8 mouse cellular contexts compared by ENCODE assay signal in the genomic region with DNA sequence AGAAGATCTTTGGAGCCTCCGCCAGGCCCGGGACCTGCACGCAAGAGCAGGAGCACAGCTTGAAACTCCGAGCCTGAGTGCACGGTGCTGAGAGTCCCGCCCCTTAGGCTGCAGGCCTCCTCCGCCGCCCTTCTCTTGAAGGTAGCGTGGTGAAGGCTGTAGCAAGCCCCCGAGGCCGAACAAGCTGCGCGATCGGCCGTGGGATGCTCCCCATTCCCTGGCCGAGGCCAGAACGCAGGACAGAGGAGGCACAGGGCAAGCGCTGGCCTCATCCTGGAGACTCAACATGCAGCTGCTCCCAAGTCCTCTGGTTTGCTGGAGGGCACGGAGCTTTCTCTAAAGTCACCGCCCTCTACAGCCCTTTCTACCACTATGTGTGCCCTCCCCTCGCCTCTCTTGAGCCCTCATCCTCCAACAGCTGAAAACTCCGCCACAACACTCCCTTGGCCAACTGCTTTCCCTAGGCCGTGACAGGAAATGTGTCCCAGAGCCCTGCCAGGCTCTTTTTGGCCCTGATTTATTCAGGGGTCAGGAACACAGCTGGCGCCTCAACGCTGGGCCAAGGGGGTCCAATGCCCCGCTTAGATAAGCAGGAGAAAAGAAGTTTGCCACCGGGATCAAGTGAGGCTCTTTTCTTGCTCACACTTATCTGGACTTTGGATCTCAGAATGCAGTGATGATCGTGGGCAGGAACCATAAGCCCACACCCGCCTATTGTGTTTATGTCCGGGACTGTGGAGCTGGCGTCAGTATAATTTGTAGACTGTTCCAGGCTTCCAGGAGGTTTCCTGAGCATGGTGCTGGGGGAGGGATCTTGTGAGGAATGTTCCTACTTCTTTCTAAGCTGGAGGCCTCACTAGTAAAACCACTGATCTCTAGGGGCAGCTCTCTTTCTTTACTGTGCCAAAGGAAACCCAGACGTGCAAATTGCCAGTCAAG. TPM values are rescaled to one million over a fixed set of nuclear protein-coding genes. Genes with fewer than 3 reads are reported as not detected.
DNase-seq lines count a peak whose midpoint lies in the region; ATAC-seq and TF ChIP-seq lines count a peak whose summit lies in the region.

A gene (minus strand): TSS at position 728 of the 939 bp plus-strand sequence.

- H3K36me3 ChIP-seq in megakaryocyte, embryonic 14.5 days (replicated peaks; ENCODE audit: low read length), result no peaks in the 10 kb centered on the region
- H3K36me3 ChIP-seq in embryonic facial prominence, embryonic 11.5 days (replicated peaks; ENCODE audit: control insufficient read depth, insufficient read depth, low read depth, low read length), result no peaks in the 10 kb centered on the region
- H3K36me3 ChIP-seq in heart, embryonic 11.5 days (ENCODE audit: control insufficient read depth, insufficient read depth, low read length), result no peaks in the 10 kb centered on the region
- no peaks in the 10 kb centered on the region for H3K36me3 ChIP-seq in lung, embryonic 14.5 days (ENCODE audit: insufficient read depth)

- ATAC-seq in megakaryocyte, adult 5-6 weeks (ENCODE audit: poor library complexity, severe bottlenecking), result no peak
- ATAC-seq in embryonic facial prominence, embryonic 11.5 days (replicated peaks; ENCODE audit: insufficient number of reproducible peaks, low FRiP score, low TSS enrichment, low read depth), result peak; percentile 90
- peak; percentile 81 for ATAC-seq in heart, embryonic 11.5 days (replicated peaks; ENCODE audit: insufficient number of reproducible peaks, low FRiP score, low TSS enrichment)
- ATAC-seq in lung, embryonic 14.5 days (ENCODE audit: insufficient read depth), result peak; percentile 90
- ATAC-seq in CD4-positive, CD25-positive, alpha-beta regulatory T cell, adult 4 months, result no peak

- peak within 1 kb of the TSS; percentile 88 for H3K4me3 ChIP-seq in megakaryocyte, embryonic 14.5 days (replicated peaks)
- peak within 1 kb of the TSS; percentile 28 for H3K4me3 ChIP-seq in embryonic facial prominence, embryonic 11.5 days (ENCODE audit: low read depth, low read length)
- peak within 1 kb of the TSS; percentile 52 for H3K4me3 ChIP-seq in heart, embryonic 11.5 days (ENCODE audit: low read depth, low read length)
- H3K4me3 ChIP-seq in lung, embryonic 14.5 days (ENCODE audit: low read depth, low read length), result peak within 1 kb of the TSS; percentile 44

- peak; percentile 68 for DNase-seq in embryonic facial prominence, embryonic 11.5 days (ENCODE audit: low spot score)
- DNase-seq in kidney, adult 8-10 months, result peak; percentile 57 to 77
- peak; percentile 79 for DNase-seq in lung, embryonic 14.5 days
- DNase-seq in ovary, postnatal 14 days (ENCODE audit: low spot score), result peak; percentile 44

- H3K9ac ChIP-seq in embryonic facial prominence, embryonic 11.5 days (replicated peaks; ENCODE audit: low read length), result peak within 1 kb of the TSS; percentile 68
- peak within 1 kb of the TSS; percentile 71 for H3K9ac ChIP-seq in heart, embryonic 11.5 days (ENCODE audit: low read depth, low read length)
- peak within 1 kb of the TSS; percentile 58 for H3K9ac ChIP-seq in lung, embryonic 14.5 days

- H3K27ac ChIP-seq in embryonic facial prominence, embryonic 11.5 days (replicated peaks; ENCODE audit: low read depth, low read length), result peak within 1 kb of the TSS; percentile 62
- H3K27ac ChIP-seq in heart, embryonic 11.5 days (ENCODE audit: low read depth, low read length), result peak within 1 kb of the TSS; percentile 77
- H3K27ac ChIP-seq in lung, embryonic 14.5 days (ENCODE audit: low read depth), result peak within 1 kb of the TSS; percentile 88

- 0 out of 2 replicates have a peak, but pooled peaks cover 6% of the 10 kb centered on the region for H3K9me3 ChIP-seq in megakaryocyte, embryonic 14.5 days
- H3K9me3 ChIP-seq in embryonic facial prominence, embryonic 11.5 days (replicated peaks; ENCODE audit: control insufficient read depth, low read length), result no peaks in the 10 kb centered on the region
- no peaks in the 10 kb centered on the region for H3K9me3 ChIP-seq in heart, embryonic 11.5 days (replicated peaks; ENCODE audit: control insufficient read depth, low read length)
- H3K9me3 ChIP-seq in lung, embryonic 14.5 days (ENCODE audit: low read depth, low read length), result no peaks in the 10 kb centered on the region

- TF ChIP-seq CTCF in lung, embryonic 14.5 days (IDR thresholded peaks at IDR 0.05; ENCODE audit: low read depth), result 0 out of 2 replicates have a peak, but pooled peaks have one; percentile 3

- H3K4me1 ChIP-seq in megakaryocyte, embryonic 14.5 days, result peaks cover 15% of the 10 kb centered on the region
- H3K4me1 ChIP-seq in embryonic facial prominence, embryonic 11.5 days (ENCODE audit: control insufficient read depth, insufficient read depth, low read length), result no peaks in the 10 kb centered on the region; the same call in 1 of the 2 replicates
- H3K4me1 ChIP-seq in heart, embryonic 11.5 days (ENCODE audit: control insufficient read depth, insufficient read depth, low read length), result peaks cover 5% of the 10 kb centered on the region; the same call in 1 of the 2 replicates
- H3K4me1 ChIP-seq in lung, embryonic 14.5 days (ENCODE audit: insufficient read depth), result peaks cover 4% of the 10 kb centered on the region; the same call in 1 of the 2 replicates

- peaks cover 18% of the 10 kb centered on the region for H3K27me3 ChIP-seq in megakaryocyte, embryonic 14.5 days (replicated peaks)
- no peaks in the 10 kb centered on the region for H3K27me3 ChIP-seq in embryonic facial prominence, embryonic 11.5 days (ENCODE audit: control insufficient read depth, insufficient read depth, low read length)
- H3K27me3 ChIP-seq in heart, embryonic 11.5 days (ENCODE audit: control insufficient read depth, insufficient read depth, low read length), result no peaks in the 10 kb centered on the region
- peaks cover 8% of the 10 kb centered on the region; the same call in 1 of the 2 replicates for H3K27me3 ChIP-seq in lung, embryonic 14.5 days (ENCODE audit: insufficient read depth, low read length)

- 6% methylated on average over 32 of the region's 32 CpGs for WGBS in embryonic facial prominence, embryonic 11.5 days
- 5% methylated on average over 32 of the region's 32 CpGs for WGBS in heart, embryonic 11.5 days (ENCODE audit: insufficient replicate concordance)
- 3% methylated on average over 32 of the region's 32 CpGs for WGBS in lung, embryonic 14.5 days

- H3K4me2 ChIP-seq in embryonic facial prominence, embryonic 11.5 days (ENCODE audit: low read depth, low read length), result peak within 1 kb of the TSS; percentile 74
- H3K4me2 ChIP-seq in heart, embryonic 11.5 days, result peak within 1 kb of the TSS; percentile 73
- H3K4me2 ChIP-seq in lung, embryonic 14.5 days, result peak within 1 kb of the TSS; percentile 76

RNA-seq across cellular contexts. Expression of the gene that starts here (rescaled TPM):
- not detected in 2 replicates for polyA plus RNA-seq in megakaryocyte, embryonic 14.5 days (2012; ENCODE audit: insufficient read depth, low replicate concordance)
- total RNA-seq in megakaryocyte, adult 5-6 weeks (2015), result not detected in 2 replicates
- total RNA-seq in megakaryocyte, adult 5-6 weeks (2017), result not detected in 2 replicates
- 5.5 and 6.4 TPM in 2 replicates for polyA plus RNA-seq in embryonic facial prominence, embryonic 11.5 days (2014; fragmentation: Nextera tagmentation; extraction: Ambion mirVana)
- polyA plus RNA-seq in heart, embryonic 11.5 days (2014; fragmentation: Nextera tagmentation; extraction: Ambion mirVana), result 11.0 and 12.8 TPM in 2 replicates
- 27.0 and 27.3 TPM in 2 replicates for polyA plus RNA-seq in lung, embryonic 14.5 days (2014; fragmentation: Nextera tagmentation; extraction: Ambion mirVana)
- not detected for polyA plus RNA-seq in CD4-positive, CD25-positive, alpha-beta regulatory T cell, adult 4 months (2017; shearing (Covaris generic))

Comparison
In these comparisons a context has a peak if more than half of its experiments do, and no peak if none do; other contexts are left out.
1. H3K4me3 ChIP-seq: peak in every context shown above with its lines; median percentile 88 in megakaryocyte, embryonic 14.5 days; 52 in heart, embryonic 11.5 days; 44 in lung, embryonic 14.5 days; 28 in embryonic facial prominence, embryonic 11.5 days.
2. ATAC-seq: peak in embryonic facial prominence, embryonic 11.5 days (single experiment), heart, embryonic 11.5 days (single experiment) and lung, embryonic 14.5 days (single experiment); none in megakaryocyte, adult 5-6 weeks (single experiment) and CD4-positive, CD25-positive, alpha-beta regulatory T cell, adult 4 months (single experiment).
3. Peak in every context shown above with its lines, with median percentiles within 50 percentile points of each other: DNase-seq, H3K27ac ChIP-seq, H3K4me2 ChIP-seq and H3K9ac ChIP-seq.